Mouse (Mus musculus): ENCODE results near the gene Gm20388.

DNA sequence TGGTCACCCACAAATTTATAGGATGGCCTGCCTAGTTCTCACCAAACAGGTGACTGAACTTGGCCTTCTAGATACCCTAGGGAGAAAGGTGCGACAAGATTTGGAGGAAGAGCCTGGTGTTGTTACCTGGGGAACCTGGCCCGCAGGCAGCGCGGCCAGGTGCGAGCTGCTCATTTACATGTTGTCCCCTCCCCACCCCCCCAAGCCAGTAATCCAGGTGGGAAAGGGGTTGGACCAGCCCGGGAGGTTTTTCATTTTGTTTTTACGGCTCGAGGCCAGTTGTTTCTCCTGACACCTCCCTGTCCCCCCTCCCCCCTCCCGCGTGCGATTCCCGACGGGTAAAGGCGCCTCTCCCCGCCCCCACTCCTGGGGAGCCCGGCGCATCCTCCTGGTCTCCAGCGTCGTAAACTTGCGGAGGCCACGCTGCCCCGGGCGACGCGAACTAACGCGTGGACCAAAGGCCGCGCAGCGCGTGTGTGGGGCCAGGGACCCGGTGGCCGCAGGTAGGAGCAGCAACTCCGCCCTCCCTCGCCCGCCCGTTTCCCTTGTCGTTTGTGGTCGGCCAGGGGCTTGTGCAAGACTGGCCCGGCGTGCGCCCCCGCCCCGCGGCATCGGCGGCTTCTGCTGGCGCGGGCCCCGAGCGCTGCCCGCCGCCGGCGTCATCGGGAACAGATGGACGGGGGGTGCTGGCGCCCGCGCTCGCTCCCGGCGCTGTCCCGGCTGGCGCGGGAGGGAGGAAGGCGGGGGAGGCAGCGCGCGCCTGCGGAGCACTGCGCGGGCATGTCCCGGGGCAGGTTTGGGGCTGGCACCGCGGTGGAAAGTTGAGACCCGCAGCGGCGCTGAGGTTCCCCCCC is 625.0 kb downstream of the Gm20388 start:
- TF ChIP-seq CTCF (conservative IDR thresholded peaks at IDR 0.05; ENCODE audit: insufficient read depth, insufficient read length, low read depth, low read length) (no peak), POLR2A (IDR thresholded peaks at IDR 0.05; ENCODE audit: low read depth, low read length) (no peak)

Measured in kidney, adult 2 months (tissue).